Mouse (Mus musculus) kidney, embryonic 16.5 days (tissue): ENCODE measurements around the gene Cdkal1. TPM values are rescaled to one million over a fixed set of nuclear protein-coding genes. Genes with fewer than 3 reads are reported as not detected.

Experiments
- ATAC-seq: fragments of 200-750 bp; cut with Nextera tagmentation; 2 replicates; pipeline ENCODE4 v1.8.0; 2017; ENCODE audit warnings: moderate TSS enrichment; ENCODE audit not compliant: low FRiP score, low TSS enrichment
- H3K27ac ChIP-seq: fragments of 300-500 bp; sonication (generic); 2 replicates; pipeline ENCODE4 v1.5.1; 2014; ENCODE audit warnings: low read length
- H3K27me3 ChIP-seq: fragments of 300-500 bp; sonication (generic); 2 replicates; pipeline ENCODE4 v1.6.1; 2014; ENCODE audit warnings: low read length, control low read depth, mixed read lengths; ENCODE audit not compliant: insufficient read depth
- H3K36me3 ChIP-seq: fragments of 300-500 bp; sonication (generic); 2 replicates; pipeline ENCODE4 v1.6.1; 2014; ENCODE audit warnings: low read length, control low read depth, mixed read lengths; ENCODE audit not compliant: insufficient read depth
- H3K4me1 ChIP-seq: fragments of 300-500 bp; sonication (generic); 2 replicates; pipeline ENCODE4 v1.6.1; 2014; ENCODE audit warnings: low read length, control low read depth, mixed read lengths; ENCODE audit not compliant: insufficient read depth
- H3K4me2 ChIP-seq: fragments of 300-500 bp; sonication (generic); replicated peaks from 2 replicates; pipeline ENCODE4 v1.6.1; 2014; ENCODE audit warnings: low read depth, low read length
- H3K4me3 ChIP-seq: fragments of 300-500 bp; sonication (generic); 2 replicates; pipeline ENCODE4 v1.5.1; 2014; ENCODE audit warnings: mild to moderate bottlenecking, low read length
- H3K9ac ChIP-seq: fragments of 300-500 bp; sonication (generic); replicated peaks from 2 replicates; pipeline ENCODE4 v1.6.1; 2014; ENCODE audit warnings: low read length
- H3K9me3 ChIP-seq: fragments of 300-500 bp; sonication (generic); 2 replicates; pipeline ENCODE4 v1.6.1; 2016; ENCODE audit warnings: low read length, control low read depth
- WGBS: fragments of 180-500 bp; shearing (Covaris S2); extraction: QIAGEN DNeasy Blood & Tissue Kit; methylation state at CpG from one replicate; pipeline ENCODE4 v1.1.7; 2014; 5-methylcytosine and 5-hydroxymethylcytosine counted together
- polyA plus RNA-seq: library from polyadenylated mRNA; unstranded; fragments of >200 nt; fragmentation: Nextera tagmentation; extraction: Ambion mirVana; gene quantifications from 2 replicates; pipeline ENCODE4 v1.2.1, GENCODE M21; 2015

The Cdkal1 gene
- polyA plus RNA-seq, 1 experiment from 2014 or later: 31.3 TPM

GRCm38 (mm10) chr13:29356158-29356485 is 499.4 kb downstream of the Cdkal1 start:
- 14% methylated on average over 10 of the region's 10 CpGs for WGBS
- Histone ChIP-seq H3K4me2 (peak overlapping the region; percentile 29; the same call in 1 of the 2 replicates), H3K9ac (peak overlapping the region; percentile 28; the same call in 1 of the 2 replicates), H3K4me1 (peaks cover 38% of the 10 kb centered on the region), H3K4me3 (no peak overlapping the region), H3K36me3 (no peaks in the 10 kb centered on the region), H3K27ac (peak overlapping the region; percentile 79), H3K27me3 (no peaks in the 10 kb centered on the region), H3K9me3 (peaks cover 3% of the 10 kb centered on the region; the same call in 1 of the 2 replicates)
- peak; percentile 55 for ATAC-seq

- 34% methylated on average over 3 of the region's 3 CpGs for WGBS
- peak overlapping the region; percentile 79 for H3K27ac ChIP-seq
Measured at GRCm38 (mm10) chr13:29355484-29356157, 499.9 kb downstream of the Cdkal1 start.

GRCm38 (mm10) chr13:29354943-29355342 is 500.5 kb downstream of the Cdkal1 start:
- H3K27ac ChIP-seq: peak overlapping the region; percentile 79
- no peak for ATAC-seq
- peaks cover 3% of the 10 kb centered on the region; the same call in 1 of the 2 replicates for H3K9me3 ChIP-seq
- H3K4me2 ChIP-seq: no peak overlapping the region
- H3K27me3 ChIP-seq: no peaks in the 10 kb centered on the region
- H3K4me1 ChIP-seq: peaks cover 47% of the 10 kb centered on the region
- no peak overlapping the region for H3K9ac ChIP-seq
- H3K36me3 ChIP-seq: no peaks in the 10 kb centered on the region
- WGBS: 81% methylated on average over 4 of the region's 4 CpGs
- no peak overlapping the region for H3K4me3 ChIP-seq

More at GRCm38 (mm10) chr13:29355484-29356157, 499.9 kb downstream of the Cdkal1 start:
- Histone ChIP-seq H3K36me3 (no peaks in the 10 kb centered on the region), H3K4me1 (peaks cover 42% of the 10 kb centered on the region), H3K4me3 (no peak overlapping the region), H3K4me2 (peak overlapping the region; percentile 29; the same call in 1 of the 2 replicates), H3K9me3 (peaks cover 3% of the 10 kb centered on the region; the same call in 1 of the 2 replicates), H3K9ac (peak overlapping the region; percentile 28; the same call in 1 of the 2 replicates), H3K27me3 (no peaks in the 10 kb centered on the region)
- ATAC-seq: peak; percentile 50; the same call in 1 of the 2 replicates

GRCm38 (mm10) chr13:29353888-29354415 is 501.5 kb downstream of the Cdkal1 start:
- Histone ChIP-seq H3K4me2 (no peak overlapping the region), H3K9ac (no peak overlapping the region), H3K4me1 (peaks cover 52% of the 10 kb centered on the region), H3K4me3 (no peak overlapping the region), H3K9me3 (no peaks in the 10 kb centered on the region), H3K27me3 (no peaks in the 10 kb centered on the region), H3K27ac (peak overlapping the region; percentile 41), H3K36me3 (no peaks in the 10 kb centered on the region)
- ATAC-seq: no peak
- 39% methylated on average over 5 of the region's 5 CpGs for WGBS

- WGBS: 63% methylated on average over 9 of the region's 9 CpGs
- Histone ChIP-seq H3K9ac (no peak overlapping the region), H3K4me1 (peaks cover 45% of the 10 kb centered on the region), H3K36me3 (0 out of 2 replicates have a peak, but pooled peaks cover 7% of the 10 kb centered on the region), H3K27me3 (no peaks in the 10 kb centered on the region), H3K9me3 (no peaks in the 10 kb centered on the region), H3K4me3 (no peak overlapping the region), H3K4me2 (no peak overlapping the region), H3K27ac (peak overlapping the region; percentile 82; the same call in 1 of the 2 replicates)
- no peak for ATAC-seq
Measured at GRCm38 (mm10) chr13:29351023-29351684, 504.3 kb downstream of the Cdkal1 start.

- Histone ChIP-seq H3K4me3 (no peak overlapping the region), H3K4me1 (peaks cover 34% of the 10 kb centered on the region), H3K27ac (peak overlapping the region; percentile 82), H3K9me3 (no peaks in the 10 kb centered on the region), H3K27me3 (no peaks in the 10 kb centered on the region), H3K9ac (no peak overlapping the region), H3K4me2 (no peak overlapping the region), H3K36me3 (0 out of 2 replicates have a peak, but pooled peaks cover 7% of the 10 kb centered on the region)
- 31% methylated on average over 4 of the region's 4 CpGs for WGBS
- ATAC-seq: peak; percentile 62
Measured at GRCm38 (mm10) chr13:29350004-29350403, 505.5 kb downstream of the Cdkal1 start.

GRCm38 (mm10) chr13:29349386-29349961 is 506.0 kb downstream of the Cdkal1 start:
- peak; percentile 58; the same call in 1 of the 2 replicates for ATAC-seq
- no peak overlapping the region for H3K9ac ChIP-seq
- H3K27me3 ChIP-seq: no peaks in the 10 kb centered on the region
- no peak overlapping the region for H3K4me2 ChIP-seq
- 0 out of 2 replicates have a peak, but pooled peaks cover 7% of the 10 kb centered on the region for H3K36me3 ChIP-seq
- peaks cover 30% of the 10 kb centered on the region for H3K4me1 ChIP-seq
- no peak overlapping the region for H3K27ac ChIP-seq
- WGBS: 77% methylated on average over 7 of the region's 7 CpGs
- no peaks in the 10 kb centered on the region for H3K9me3 ChIP-seq
- no peak overlapping the region for H3K4me3 ChIP-seq

GRCm38 (mm10) chr13:29348331-29348730 is 507.1 kb downstream of the Cdkal1 start:
- no peak overlapping the region for H3K4me3 ChIP-seq
- no peaks in the 10 kb centered on the region for H3K27me3 ChIP-seq
- ATAC-seq: no peak
- WGBS: 91% methylated on average over 3 of the region's 3 CpGs
- H3K4me2 ChIP-seq: no peak overlapping the region
- no peaks in the 10 kb centered on the region for H3K9me3 ChIP-seq
- H3K9ac ChIP-seq: no peak overlapping the region
- peaks cover 23% of the 10 kb centered on the region for H3K4me1 ChIP-seq
- no peak overlapping the region for H3K27ac ChIP-seq
- 0 out of 2 replicates have a peak, but pooled peaks cover 7% of the 10 kb centered on the region for H3K36me3 ChIP-seq

- H3K9me3 ChIP-seq: no peaks in the 10 kb centered on the region
- H3K4me2 ChIP-seq: no peak overlapping the region
- no peak for ATAC-seq
- H3K9ac ChIP-seq: no peak overlapping the region
- no peak overlapping the region for H3K27ac ChIP-seq
- no peak overlapping the region for H3K4me3 ChIP-seq
- H3K36me3 ChIP-seq: no peaks in the 10 kb centered on the region
- H3K27me3 ChIP-seq: no peaks in the 10 kb centered on the region
- H3K4me1 ChIP-seq: no peaks in the 10 kb centered on the region
- 88% methylated on average over 6 of the region's 6 CpGs for WGBS
Measured at GRCm38 (mm10) chr13:29332640-29333412, 522.6 kb downstream of the Cdkal1 start.
